ENCODE assay signal across 23 mouse cellular contexts in genomic region chr6:118410428-118410827, GRCm38 (mm10).
"Had no signal": no experiment of that assay in that cellular context is flagged by ENCODE, and none has a peak within 500 bp of the region (broad histone marks: within the 10 kb centered on the region; RNA-seq: fewer than 3 reads in every experiment).

No protein-coding gene starts in this region.

- H3K4me3 ChIP-seq: heart, embryonic 10.5 days; heart, embryonic 13.5 days; heart, embryonic 15.5 days; hindbrain, embryonic 13.5 days; hindbrain, embryonic 15.5 days; kidney, embryonic 15.5 days; left cerebral cortex, adult 2 months; limb, embryonic 10.5 days; limb, embryonic 12.5 days; liver, embryonic 15.5 days had no signal

- H3K4me1 ChIP-seq: heart, embryonic 10.5 days; hindbrain, embryonic 13.5 days; hindbrain, embryonic 15.5 days; kidney, embryonic 15.5 days; limb, embryonic 10.5 days; limb, embryonic 12.5 days; liver, embryonic 15.5 days had no signal

- H3K9ac ChIP-seq: heart, embryonic 13.5 days; heart, embryonic 15.5 days; hindbrain, embryonic 13.5 days; hindbrain, embryonic 15.5 days; kidney, embryonic 15.5 days; limb, embryonic 12.5 days; liver, embryonic 15.5 days had no signal

- H3K27me3 ChIP-seq: heart, embryonic 13.5 days; heart, embryonic 15.5 days; hindbrain, embryonic 13.5 days; hindbrain, embryonic 15.5 days; kidney, embryonic 15.5 days; limb, embryonic 12.5 days; liver, embryonic 15.5 days had no signal

- H3K9me3 ChIP-seq: heart, embryonic 10.5 days; heart, embryonic 13.5 days; heart, embryonic 15.5 days; hindbrain, embryonic 13.5 days; hindbrain, embryonic 15.5 days; kidney, embryonic 15.5 days; limb, embryonic 10.5 days; limb, embryonic 12.5 days; liver, embryonic 15.5 days had no signal

- ATAC-seq: hindbrain, postnatal 0 days; intestine, embryonic 16.5 days had no signal

- H3K4me2 ChIP-seq: heart, embryonic 13.5 days; heart, embryonic 15.5 days; hindbrain, embryonic 13.5 days; hindbrain, embryonic 15.5 days; kidney, embryonic 15.5 days; limb, embryonic 12.5 days; liver, embryonic 15.5 days had no signal

- DNase-seq: gastrocnemius, postnatal 14 days; gastrocnemius, postnatal 36 days; heart, adult 18-20 months; heart, postnatal 14 days; heart, postnatal 36 days; kidney, adult 11 months; kidney, adult 2 months; kidney, adult 9 months; kidney, postnatal 14 days; kidney, postnatal 36 days had no signal

- H3K27ac ChIP-seq: heart, embryonic 10.5 days; heart, embryonic 13.5 days; heart, embryonic 15.5 days; hindbrain, embryonic 13.5 days; hindbrain, embryonic 15.5 days; hindbrain, postnatal 0 days; kidney, embryonic 15.5 days; kidney, postnatal 0 days; left cerebral cortex, adult 2 months; limb, embryonic 10.5 days; limb, embryonic 12.5 days; liver, embryonic 15.5 days had no signal
